Mouse (Mus musculus) layer of hippocampus, postnatal 10 days (tissue): ENCODE data around the gene Zfp429. TPM values are rescaled to one million over a fixed set of nuclear protein-coding genes. Genes with fewer than 3 reads are reported as not detected.
"Not testable (repeated sequence)": the region's sequence is repeated elsewhere in the genome, so short reads cannot be mapped to it uniquely, and the experiment has no call there.

Source experiments
- DNase-seq, 2 experiments: peaks; one replicate each; pipeline ENCODE4 v3.0.0; 2021; ENCODE audit warnings: low spot score in 2 of 2
- long read RNA-seq: library from polyadenylated mRNA; stranded (forward); transcript quantifications from one replicate; pipeline ENCODE4 v2.0.0, GENCODE M21; 2023
- total RNA-seq, 2 experiments: library from RNA; stranded (reverse); gene quantifications; 2 replicates each; pipeline ENCODE4 v1.2.3; 2021

Gene Zfp429
- total RNA-seq: 1 to 10 TPM; 2.4 to 3.2 TPM
- long read RNA-seq, partial matches to known transcripts: 0 of 2 reads
- long read RNA-seq, other reads (novel, unspliced or antisense): 1 of 2 reads

DNA sequence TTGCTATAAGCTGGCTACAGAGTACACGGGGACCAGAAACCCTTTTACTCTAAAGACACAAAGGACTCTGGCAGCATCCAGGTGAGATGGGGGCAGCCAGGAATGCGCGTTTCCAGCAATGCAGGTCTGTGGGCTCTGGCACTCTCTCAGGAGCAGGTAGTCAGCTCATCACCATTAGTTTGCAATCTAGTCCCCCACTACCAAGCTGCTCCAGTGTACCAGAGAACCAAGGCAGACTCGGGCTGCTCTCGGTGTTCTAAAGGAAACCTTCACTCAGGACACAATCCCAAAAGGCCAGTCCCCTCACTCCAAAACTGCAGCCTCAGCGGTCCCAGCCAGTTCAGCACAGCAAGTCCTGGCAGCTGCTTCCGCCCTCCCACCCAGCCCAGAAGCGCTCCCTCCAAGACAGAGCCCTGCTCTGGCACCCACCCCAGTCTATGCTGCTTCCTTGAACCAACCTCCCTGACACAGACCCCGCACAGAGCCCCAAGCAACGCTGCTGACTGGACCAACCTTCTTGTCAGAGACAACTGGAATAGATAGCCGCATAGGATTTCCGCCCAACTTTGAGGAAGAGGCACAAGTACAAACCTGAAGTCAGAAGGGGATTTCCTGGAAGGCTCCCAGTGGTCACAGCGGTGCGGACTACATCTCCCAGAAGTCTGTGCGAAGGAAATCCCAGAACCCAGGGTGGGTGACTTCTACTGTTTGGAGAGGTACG lies at the start of gene Zfp429:
Gene Zfp429, minus strand, starts transcription at position 637 of the 721 bp plus-strand sequence.
- peak; percentile 54 to 68 for DNase-seq

- DNase-seq: not testable (repeated sequence)
These were observed 37.5 kb upstream of the Zfp429 start for GRCm38 (mm10) chr13:67437095-67437494.

- no peak for DNase-seq
These were observed 28.5 kb upstream of the Zfp429 start for GRCm38 (mm10) chr13:67428116-67428515.

DNA sequence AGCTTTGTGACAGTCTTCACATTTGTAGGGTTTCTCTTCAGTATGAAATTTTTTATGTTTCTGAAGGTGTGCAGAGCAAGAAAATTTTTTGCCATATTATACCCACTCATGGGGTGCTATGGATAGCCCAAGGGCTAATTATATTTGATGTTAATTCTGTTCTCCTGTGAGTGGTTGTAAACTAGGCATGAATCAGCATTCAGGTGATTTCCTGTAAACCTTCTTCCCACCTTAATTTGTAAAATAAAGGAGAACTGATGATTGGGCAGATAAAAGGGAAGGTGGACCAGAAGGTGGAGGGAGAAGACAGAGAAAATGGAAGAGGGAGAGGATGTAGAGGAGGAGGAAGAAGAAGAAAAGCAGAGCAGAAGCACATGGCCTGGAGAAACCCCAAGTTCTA lies 26.1 kb upstream of the Zfp429 start:
- DNase-seq: not testable (repeated sequence)

- not testable (repeated sequence) for DNase-seq
These were observed 22.9 kb upstream of the Zfp429 start for GRCm38 (mm10) chr13:67422532-67422931.

DNA sequence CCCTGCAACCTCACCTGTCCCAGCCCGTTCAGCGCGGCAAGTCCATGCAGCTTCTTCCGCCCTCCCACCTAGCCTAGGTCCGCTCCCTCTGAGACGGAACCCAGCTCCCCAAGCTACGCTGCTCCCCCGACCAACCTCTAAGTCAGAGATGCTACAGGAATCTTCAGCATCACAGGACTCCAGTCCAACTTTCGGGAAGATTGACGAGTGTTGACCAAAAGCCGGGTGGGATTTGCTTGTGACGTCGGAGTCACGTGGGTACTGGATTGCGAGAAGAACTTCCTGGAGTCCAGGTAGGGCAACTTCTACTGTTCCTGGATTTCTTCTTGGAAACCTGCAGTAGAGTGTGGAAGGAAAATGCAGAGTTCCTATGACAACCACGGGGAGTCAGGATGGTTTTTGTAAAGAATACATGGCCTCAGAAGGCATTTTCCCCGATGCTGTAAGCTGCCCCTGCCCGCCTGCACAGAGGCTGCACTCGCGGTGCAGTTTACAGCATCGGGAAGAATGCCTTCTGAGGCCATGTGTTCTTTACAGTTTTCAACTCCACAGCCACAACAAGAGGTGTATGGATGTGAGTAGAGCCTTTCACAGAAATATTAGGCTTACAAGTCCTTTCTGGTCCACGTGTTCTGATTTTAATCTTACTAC lies 21.7 kb upstream of the Zfp429 start, which contains the start of gene Zfp459:
Gene Zfp459, minus strand, starts transcription at position 212 of the 651 bp plus-strand sequence.
- DNase-seq: peak; percentile 22 to 27

- no peak for DNase-seq
These were observed 21.1 kb upstream of the Zfp429 start for GRCm38 (mm10) chr13:67420558-67421206.

GRCm38 (mm10) chr13:67416811-67417210 lies 17.2 kb upstream of the Zfp429 start:
- no peak for DNase-seq

GRCm38 (mm10) chr13:67415759-67416158 lies 16.1 kb upstream of the Zfp429 start:
- no peak for DNase-seq

GRCm38 (mm10) chr13:67413634-67414033 lies 14.0 kb upstream of the Zfp429 start:
- not testable (repeated sequence) for DNase-seq

DNA sequence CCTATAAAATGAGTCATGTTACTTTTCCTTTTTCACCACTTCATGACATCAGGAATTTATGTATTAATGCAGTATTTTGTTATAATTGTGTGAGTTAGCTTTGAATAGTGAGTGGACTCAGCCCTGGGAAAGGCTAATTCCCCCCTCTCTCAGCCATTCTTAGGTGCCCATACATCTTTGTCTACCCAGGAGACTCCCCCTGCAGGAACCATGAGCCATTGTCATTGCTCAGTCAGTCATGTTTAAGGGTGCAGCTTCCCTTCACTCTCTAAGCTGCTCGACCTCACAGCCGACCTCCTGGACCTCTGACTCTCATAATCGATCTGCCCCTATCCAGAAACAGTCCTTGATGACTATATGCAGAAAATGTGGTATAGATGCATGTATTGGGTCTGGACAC lies 23.4 kb downstream of the Zfp429 start:
- not testable (repeated sequence) for DNase-seq

- peak; percentile 35 to 60 for DNase-seq
These were observed 24.3 kb downstream of the Zfp429 start, which contains the start of the genes Gm28041 and Zfp456 for GRCm38 (mm10) chr13:67375050-67375911. TSS of gene Gm28041 (minus strand) at chr13:67375733. TSS of gene Zfp456 (minus strand) at chr13:67375810.

DNA sequence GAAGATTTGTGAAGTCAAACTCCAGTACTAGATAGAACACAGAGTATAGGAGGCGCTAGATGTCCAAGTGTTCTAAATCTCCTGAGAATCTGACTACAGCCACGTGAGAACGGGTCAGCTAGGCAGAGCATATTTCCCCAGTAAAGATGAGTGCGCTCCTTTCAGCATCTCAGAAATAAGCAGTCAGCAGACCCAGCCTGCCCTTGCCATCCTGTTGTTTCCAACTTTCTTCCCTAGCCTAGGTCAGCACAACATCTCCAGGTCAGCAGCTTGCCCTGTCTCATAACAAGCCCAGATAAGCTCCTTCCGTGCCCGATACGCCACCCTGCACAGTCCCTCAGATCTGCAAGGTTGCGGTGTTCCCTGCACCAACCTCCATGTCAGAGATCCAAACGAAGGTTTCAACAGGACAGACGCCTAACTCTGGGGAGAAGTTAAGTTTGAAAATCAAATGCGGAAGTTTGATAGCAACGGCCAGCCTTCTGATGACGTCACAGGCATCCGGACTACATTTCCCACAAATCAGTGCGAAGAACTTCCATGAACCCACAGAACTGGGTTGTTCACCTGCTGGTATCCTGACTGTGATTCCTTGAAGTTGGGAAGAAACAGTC lies 39.4 kb downstream of the Zfp429 start, which contains the start of the genes Gm28044 and Zfp953:
Gene Gm28044, minus strand, starts transcription at position 406 of the 614 bp plus-strand sequence.
Gene Zfp953, minus strand, starts transcription at position 475 of the 614 bp plus-strand sequence.
- peak; percentile 86 to 87 for DNase-seq

- no peak for DNase-seq
These were observed 47.8 kb downstream of the Zfp429 start for GRCm38 (mm10) chr13:67351854-67352253.

- DNase-seq: no peak
These were observed 56.2 kb downstream of the Zfp429 start for GRCm38 (mm10) chr13:67343422-67343821.

Other genes with a start within 250 kb of the Zfp429 start
- gene Rsl1, start 226.6 kb downstream of the Zfp429 start, total RNA-seq: 1 to 10 TPM; 5.6 to 7.1 TPM
- 1 to 10 TPM; 2.6 to 2.8 TPM for gene Zfp455, start 205.3 kb downstream of the Zfp429 start, total RNA-seq
- gene Zfp458, start 121.4 kb downstream of the Zfp429 start, total RNA-seq: 10 to 100 TPM; 18.3 to 21.5 TPM
- 1 to 10 TPM; 5.3 TPM for gene Zfp457, start 93.3 kb downstream of the Zfp429 start, total RNA-seq
- gene Zfp595, start 67.2 kb downstream of the Zfp429 start, total RNA-seq: 1 to 10 TPM; 2.6 to 3.2 TPM
- 1 to 10 TPM; 1.1 to 1.2 TPM for gene Gm28044, start 39.3 kb downstream of the Zfp429 start, total RNA-seq
- gene Zfp953, start 39.2 kb downstream of the Zfp429 start, total RNA-seq: under 1 TPM; 0.66 to 0.91 TPM
- gene Gm28041, start 24.1 kb downstream of the Zfp429 start, total RNA-seq: not detected
- under 1 TPM; 0.75 to 0.78 TPM for gene Zfp456, start 24.0 kb downstream of the Zfp429 start, total RNA-seq
- 1 to 10 TPM; 2.0 to 2.3 TPM for gene Zfp459, start 21.6 kb upstream of the Zfp429 start, total RNA-seq
- gene Zfp874a, start 51.8 kb upstream of the Zfp429 start, total RNA-seq: 10 to 100 TPM; 10.8 to 11.2 TPM
- gene Zfp874b, start 84.4 kb upstream of the Zfp429 start, total RNA-seq: 10 to 100 TPM; 13.7 to 15.7 TPM
- 1 to 10 TPM; 5.8 to 8.0 TPM for gene Zfp58, start 100.7 kb upstream of the Zfp429 start, total RNA-seq
- gene Gm26965, start 126.3 kb upstream of the Zfp429 start, total RNA-seq: under 1 TPM in 1 of 2 experiments, not detected in 1; 0.87 TPM
- 10 to 100 TPM; 21.8 to 24.5 TPM for gene Zfp87, start 126.4 kb upstream of the Zfp429 start, total RNA-seq
- gene Zfp748, start 154.0 kb upstream of the Zfp429 start, total RNA-seq: 1 to 10 TPM; 7.4 to 9.7 TPM
- 1 to 10 TPM; 8.6 to 9.0 TPM for gene Zfp729b, start 209.9 kb upstream of the Zfp429 start, total RNA-seq
- 1 to 10 TPM in 1 of 2 experiments, not detected in 1; 1.4 TPM for gene Gm49345, start 237.9 kb upstream of the Zfp429 start, total RNA-seq
- gene Zfp729a, start 238.0 kb upstream of the Zfp429 start, total RNA-seq: 1 to 10 TPM; 8.0 to 9.0 TPM